Comparison of ENCODE assay signal across 23 mouse cellular contexts in the genomic region with DNA sequence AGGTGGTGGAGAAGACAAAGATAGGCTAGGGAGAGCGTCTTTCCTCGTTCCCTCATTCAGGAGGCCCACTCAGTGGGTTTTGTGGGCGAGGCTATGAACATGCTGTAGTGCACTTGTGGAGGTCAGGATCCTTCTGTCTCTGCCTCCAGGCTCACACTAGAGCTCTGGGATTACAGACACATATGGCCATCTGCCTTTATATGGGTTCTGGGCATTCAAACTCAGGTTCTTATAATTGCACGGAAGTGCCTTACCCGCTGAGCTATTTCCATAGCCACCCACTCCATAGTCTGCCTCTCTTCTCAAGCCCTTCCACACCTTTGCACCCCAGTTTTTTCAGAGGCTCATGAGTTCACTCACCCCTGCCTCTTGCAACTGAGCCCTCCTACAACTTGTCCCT. TPM values are rescaled to one million over a fixed set of nuclear protein-coding genes. Genes with fewer than 3 reads are reported as not detected.
"Had no signal": no experiment of that assay in that cellular context is flagged by ENCODE, and none has a peak within 500 bp of the region (broad histone marks: within the 10 kb centered on the region; RNA-seq: fewer than 3 reads in every experiment).

No protein-coding gene starts in this region.

- H3K4me3 ChIP-seq: neural tube, embryonic 13.5 days; neural tube, embryonic 15.5 days; stomach, embryonic 15.5 days had no signal

- H3K9me3 ChIP-seq: neural tube, embryonic 13.5 days; neural tube, embryonic 15.5 days; stomach, embryonic 15.5 days had no signal

- H3K27me3 ChIP-seq: neural tube, embryonic 13.5 days; neural tube, embryonic 15.5 days; stomach, embryonic 15.5 days had no signal

- DNase-seq: retina, postnatal 1 day; right cerebral cortex, adult 18-20 months; right cerebral cortex, postnatal 14 days; right cerebral cortex, postnatal 25 days; right cerebral cortex, postnatal 4 days; spleen, adult 18-20 months; thymus, adult 18-20 months; thymus, adult 2 months; thymus, postnatal 14 days; thymus, postnatal 25 days; thymus, postnatal 36 days; thymus, postnatal 4 days had no signal

- H3K4me1 ChIP-seq: neural tube, embryonic 13.5 days; neural tube, embryonic 15.5 days; stomach, embryonic 15.5 days had no signal

- H3K27ac ChIP-seq: neural tube, embryonic 13.5 days; neural tube, embryonic 15.5 days; stomach, embryonic 15.5 days; stomach, postnatal 0 days had no signal

- H3K36me3 ChIP-seq: neural tube, embryonic 13.5 days; neural tube, embryonic 15.5 days; stomach, embryonic 15.5 days had no signal

RNA-seq across cellular contexts. Expression of a gene that starts 42.3 kb away (rescaled TPM):
- total RNA-seq: neutrophil, adult 5-6 weeks had no signal
- polyA plus RNA-seq: small intestine, adult 2 months; spleen, adult 2 months; stomach, embryonic 14.5 days; stomach, postnatal 0 days; urinary bladder, adult 2 months had no signal

RNA-seq across cellular contexts. Expression of a gene that starts 55.1 kb away (rescaled TPM):
- total RNA-seq: neutrophil, adult 5-6 weeks had no signal
- polyA plus RNA-seq: neural tube, embryonic 14.5 days; neural tube, embryonic 15.5 days; small intestine, adult 2 months; stomach, embryonic 14.5 days; testis, adult 2 months had no signal
